Mouse (Mus musculus) myocyte (in vitro differentiated cells): ENCODE measurements at regions not wholly inside any gene's neighbourhood (a gene's known extent, or its start where the extent isn't known, plus 50 kb on each side); places are given as distances from the start of the nearest gene placed in this dataset.

ENCODE experiments used
- CEBPB ChIP-seq: IDR thresholded peaks from 2 replicates; pipeline ENCODE4 v1.6.1; 2011; ENCODE audit warnings: mild to moderate bottlenecking, moderate library complexity; ENCODE audit not compliant: poor library complexity, insufficient read depth, severe bottlenecking
- E2F4 ChIP-seq: IDR thresholded peaks from one replicate; pipeline ENCODE4 v1.6.1; 2011; ENCODE audit warnings: mild to moderate bottlenecking, control low read depth, moderate library complexity; ENCODE audit not compliant: insufficient read depth
- MAX ChIP-seq: IDR thresholded peaks from one replicate; pipeline ENCODE4 v1.6.1; 2011; ENCODE audit warnings: low read depth, mild to moderate bottlenecking, control low read depth
- MYOD1 ChIP-seq, 3 experiments: IDR thresholded peaks; one replicate each; pipeline ENCODE4 v1.6.1; 2011; ENCODE audit warnings: control low read depth in 2 of 3, low read depth in 2 of 3, mild to moderate bottlenecking in 2 of 3, moderate library complexity in 1 of 3; ENCODE audit not compliant: insufficient read length in 2 of 3, control insufficient read depth in 1 of 3
- MYOG ChIP-seq, 3 experiments: IDR thresholded peaks; one replicate each; pipeline ENCODE4 v1.6.1; 2011; ENCODE audit warnings: control low read depth in 2 of 3, low read depth in 2 of 3, mild to moderate bottlenecking in 2 of 3; ENCODE audit not compliant: insufficient read length in 2 of 3, control insufficient read depth in 1 of 3, insufficient read depth in 1 of 3
- POLR2A ChIP-seq: IDR thresholded peaks from one replicate; pipeline ENCODE4 v1.6.1; 2011; ENCODE audit warnings: low read depth, mild to moderate bottlenecking, control low read depth, moderate library complexity; ENCODE audit not compliant: insufficient read length
- TCF12 ChIP-seq: IDR thresholded peaks from one replicate; pipeline ENCODE4 v1.6.1; 2011; ENCODE audit warnings: mild to moderate bottlenecking, control low read depth; ENCODE audit not compliant: poor library complexity, insufficient read depth, severe bottlenecking
- TCF3 ChIP-seq: IDR thresholded peaks from one replicate; pipeline ENCODE4 v1.6.1; 2011; ENCODE audit warnings: low read depth, control low read depth; ENCODE audit not compliant: insufficient read length
- USF1 ChIP-seq: IDR thresholded peaks from one replicate; pipeline ENCODE4 v1.6.1; 2011; ENCODE audit warnings: low read depth, mild to moderate bottlenecking, control low read depth, moderate library complexity

GRCm38 (mm10) chr6:50742009-50742408 lies 87.8 kb upstream of the Npvf start:
- no peak for TF ChIP-seq POLR2A
- TF ChIP-seq USF1, result no peak
- TF ChIP-seq MYOD1 (IDR thresholded peaks at IDR 0.05; ENCODE audit: control insufficient read depth in 1 of 3, insufficient read length in 2 of 3, low read depth in 2 of 3), result no peak
- TF ChIP-seq E2F4, result no peak
- no peak for TF ChIP-seq MYOG (IDR thresholded peaks at IDR 0.05; ENCODE audit: control insufficient read depth in 1 of 3, insufficient read depth in 1 of 3, insufficient read length in 2 of 3, low read depth in 2 of 3)
- TF ChIP-seq MAX, result no peak
- no peak for TF ChIP-seq TCF3
- no peak for TF ChIP-seq TCF12
- no peak for TF ChIP-seq CEBPB
